Mouse (Mus musculus) lung, embryonic 16.5 days (tissue): ENCODE data around the gene Chd9. TPM values are rescaled to one million over a fixed set of nuclear protein-coding genes. Genes with fewer than 3 reads are reported as not detected.
"Not testable (repeated sequence)": the region's sequence is repeated elsewhere in the genome, so short reads cannot be mapped to it uniquely, and the experiment has no call there.

Experiments
- ATAC-seq: fragments of 200-750 bp; cut with Nextera tagmentation; 2 replicates; pipeline ENCODE4 v1.8.0; 2017; ENCODE audit warnings: low read depth, mild to moderate bottlenecking, moderate library complexity
- H3K27ac ChIP-seq: fragments of 300-500 bp; sonication (generic); 2 replicates; pipeline ENCODE4 v1.5.1; 2014; ENCODE audit warnings: mild to moderate bottlenecking, control low read depth, low read length
- H3K27me3 ChIP-seq: fragments of 300-500 bp; sonication (generic); 2 replicates; pipeline ENCODE4 v1.6.1; 2014; ENCODE audit warnings: low read depth, low read length, mixed read lengths; ENCODE audit not compliant: control insufficient read depth, insufficient read depth
- H3K36me3 ChIP-seq: fragments of 300-500 bp; sonication (generic); 2 replicates; pipeline ENCODE4 v1.6.1; 2014; ENCODE audit warnings: low read length; ENCODE audit not compliant: control insufficient read depth, insufficient read depth
- H3K4me1 ChIP-seq: fragments of 300-500 bp; sonication (generic); replicated peaks from 2 replicates; pipeline ENCODE4 v1.6.1; 2014; ENCODE audit warnings: low read length, mixed read lengths; ENCODE audit not compliant: control insufficient read depth, insufficient read depth
- H3K4me2 ChIP-seq: fragments of 300-500 bp; sonication (generic); 2 replicates; pipeline ENCODE4 v1.6.1; 2014; ENCODE audit warnings: low read depth, low read length, control low read depth
- H3K4me3 ChIP-seq: fragments of 300-500 bp; sonication (generic); 2 replicates; pipeline ENCODE4 v1.5.1; 2014; ENCODE audit warnings: mild to moderate bottlenecking, low read length, control low read depth
- H3K9ac ChIP-seq: fragments of 300-500 bp; sonication (generic); 2 replicates; pipeline ENCODE4 v1.6.1; 2014; ENCODE audit warnings: low read length, control low read depth
- H3K9me3 ChIP-seq: fragments of 300-500 bp; sonication (generic); 2 replicates; pipeline ENCODE4 v1.6.1; 2016; ENCODE audit warnings: low read length; ENCODE audit not compliant: control insufficient read depth
- WGBS: fragments of 180-500 bp; shearing (Covaris S2); extraction: QIAGEN DNeasy Blood & Tissue Kit; methylation state at CpG from one replicate; pipeline ENCODE4 v1.1.7; 2014; 5-methylcytosine and 5-hydroxymethylcytosine counted together
- polyA plus RNA-seq: library from polyadenylated mRNA; unstranded; fragments of >200 nt; fragmentation: Nextera tagmentation; extraction: Ambion mirVana; gene quantifications from 2 replicates; pipeline ENCODE4 v1.2.1, GENCODE M21; 2015

Chd9 gene
- polyA plus RNA-seq, 1 experiment from 2014 or later = 95.9 TPM

DNA sequence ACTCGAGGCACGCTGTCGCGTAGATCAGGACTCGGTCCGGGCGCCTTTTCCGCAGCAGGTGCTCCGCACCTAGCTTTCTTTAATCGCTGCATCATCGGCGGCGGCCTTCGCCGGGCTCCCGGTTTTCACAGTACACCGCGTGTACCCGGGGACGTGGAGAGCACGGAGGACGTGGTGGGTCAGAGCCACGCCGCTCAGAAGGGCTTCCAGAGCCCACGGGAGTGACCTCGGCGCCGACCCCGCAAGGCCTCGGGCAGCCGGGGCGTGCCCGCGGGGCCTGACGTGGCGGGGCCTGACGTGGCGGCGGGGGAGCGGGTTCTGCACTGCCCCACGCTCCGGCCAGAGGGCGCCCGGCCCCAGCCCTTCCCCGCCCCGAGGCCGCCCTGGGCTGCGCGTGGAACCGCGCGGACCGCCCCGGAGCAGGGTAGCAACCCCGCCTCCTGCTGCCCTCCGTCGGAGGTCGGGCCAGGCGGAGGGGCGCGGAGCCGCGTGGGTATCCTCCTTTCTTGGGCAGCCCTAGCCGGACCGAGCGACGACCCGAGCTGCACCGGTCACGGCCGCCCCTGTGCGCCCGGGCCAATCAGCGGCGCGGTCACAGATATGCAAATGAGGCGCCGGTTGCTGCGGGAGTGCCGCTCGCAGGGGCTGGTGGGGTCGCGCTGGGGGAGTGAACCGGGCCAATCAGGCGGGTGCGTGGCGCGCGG is 79.8 kb downstream of the Chd9 start:
- Histone ChIP-seq H3K27ac (peak overlapping the region; percentile 91), H3K9me3 (no peaks in the 10 kb centered on the region), H3K36me3 (no peaks in the 10 kb centered on the region), H3K4me3 (peak overlapping the region; percentile 83), H3K4me1 (peaks cover 2% of the 10 kb centered on the region; the same call in 1 of the 2 replicates), H3K27me3 (no peaks in the 10 kb centered on the region), H3K9ac (peak overlapping the region; percentile 77), H3K4me2 (peak overlapping the region; percentile 98)
- WGBS = under 1% methylated on average over 54 of the region's 89 CpGs
- peak; percentile 99 for ATAC-seq

DNA sequence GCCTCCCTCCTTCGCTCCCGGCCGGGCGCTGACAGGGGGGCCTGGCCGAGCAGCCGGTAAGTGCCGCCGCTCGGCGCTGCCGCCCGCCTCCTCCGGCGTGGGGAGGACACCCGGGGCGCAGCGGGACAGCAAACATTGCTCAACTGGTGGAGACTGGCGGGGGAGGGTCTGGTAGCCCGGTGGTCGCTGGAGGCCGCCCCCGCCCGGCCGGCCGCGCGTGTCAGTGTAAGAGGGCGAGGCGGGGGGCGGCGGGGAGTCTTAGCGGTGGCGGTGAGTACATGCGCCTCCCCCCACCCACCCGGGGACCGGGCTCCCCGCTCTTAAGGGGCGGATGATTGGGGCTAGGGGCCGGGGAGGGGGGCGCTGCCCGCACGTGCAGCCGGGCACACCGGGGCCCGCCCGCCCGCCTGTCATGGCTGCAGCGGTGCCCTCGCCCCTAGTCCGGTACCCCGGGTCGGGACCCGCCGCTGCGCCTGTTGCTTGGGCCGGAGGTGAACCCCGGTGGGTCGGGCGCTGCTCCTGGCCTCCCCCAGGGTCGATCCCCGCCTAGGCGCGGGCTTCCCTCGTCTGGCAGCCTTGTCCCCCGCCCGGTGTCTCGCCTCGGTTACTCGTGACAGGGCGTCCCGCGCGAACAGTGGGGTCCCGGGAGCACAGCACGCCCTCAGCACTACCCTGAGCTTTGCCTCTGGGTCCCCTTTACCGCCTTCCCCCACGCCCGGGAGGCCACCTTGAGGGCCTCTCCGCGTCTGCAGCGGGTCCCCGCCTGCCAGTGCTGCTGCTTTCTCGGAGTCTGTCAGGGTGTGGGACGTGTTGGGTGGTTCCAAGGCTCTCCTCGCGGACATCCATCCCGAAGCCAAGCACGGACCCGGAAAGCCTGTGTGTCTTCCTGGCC is 80.7 kb downstream of the Chd9 start:
- peak; percentile 37 for ATAC-seq
- H3K9ac ChIP-seq = peak overlapping the region; percentile 77
- under 1% methylated on average over 70 of the region's 89 CpGs for WGBS
- no peaks in the 10 kb centered on the region for H3K9me3 ChIP-seq
- H3K36me3 ChIP-seq = no peaks in the 10 kb centered on the region
- H3K4me1 ChIP-seq = peaks cover 2% of the 10 kb centered on the region; the same call in 1 of the 2 replicates
- H3K27me3 ChIP-seq = no peaks in the 10 kb centered on the region
- peak overlapping the region; percentile 70 for H3K27ac ChIP-seq
- peak overlapping the region; percentile 83 for H3K4me3 ChIP-seq
- peak overlapping the region; percentile 98 for H3K4me2 ChIP-seq

DNA sequence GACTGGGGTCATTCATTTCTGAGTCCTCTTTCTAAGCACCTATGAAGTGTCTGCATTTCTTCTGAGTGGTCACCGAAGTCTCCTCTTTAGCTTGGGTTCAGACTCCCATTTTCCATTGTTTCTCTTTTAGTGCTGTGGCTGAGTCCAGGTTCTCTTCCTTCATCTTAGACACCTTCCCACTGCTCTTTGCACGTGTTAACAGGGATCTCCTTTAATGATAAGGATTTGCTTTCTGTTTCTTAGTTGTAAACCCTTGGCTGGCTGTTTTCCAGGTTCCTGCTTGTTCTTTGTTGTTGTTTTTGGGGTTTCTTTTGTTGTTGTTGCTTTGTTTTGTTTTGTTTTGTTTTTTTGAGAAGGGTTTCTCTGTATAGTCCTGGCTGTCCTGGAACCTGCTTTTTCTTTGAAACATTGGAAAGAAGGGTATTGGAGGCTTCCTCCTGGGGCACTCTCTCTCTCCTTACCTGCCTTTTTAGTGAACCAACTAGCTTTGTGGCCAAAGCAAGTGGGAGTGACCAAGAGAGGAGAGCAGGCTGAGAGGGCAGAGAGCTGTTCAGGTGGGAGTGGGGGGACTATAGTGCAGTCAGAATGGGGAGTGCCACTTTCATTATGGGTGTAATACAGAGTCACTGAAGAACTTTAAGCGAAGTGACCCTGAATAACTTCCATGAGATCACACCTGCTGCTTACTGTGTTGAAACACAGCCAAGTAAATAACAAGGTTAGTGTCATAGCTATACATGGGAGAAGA is 95.2 kb downstream of the Chd9 start:
- Histone ChIP-seq H3K27me3 (no peaks in the 10 kb centered on the region), H3K27ac (no peak overlapping the region), H3K4me2 (no peak overlapping the region), H3K4me3 (no peak overlapping the region), H3K9ac (no peak overlapping the region), H3K36me3 (no peaks in the 10 kb centered on the region), H3K9me3 (no peaks in the 10 kb centered on the region), H3K4me1 (no peaks in the 10 kb centered on the region)
- 63% methylated on average over 3 of the region's 3 CpGs for WGBS
- no peak for ATAC-seq

DNA sequence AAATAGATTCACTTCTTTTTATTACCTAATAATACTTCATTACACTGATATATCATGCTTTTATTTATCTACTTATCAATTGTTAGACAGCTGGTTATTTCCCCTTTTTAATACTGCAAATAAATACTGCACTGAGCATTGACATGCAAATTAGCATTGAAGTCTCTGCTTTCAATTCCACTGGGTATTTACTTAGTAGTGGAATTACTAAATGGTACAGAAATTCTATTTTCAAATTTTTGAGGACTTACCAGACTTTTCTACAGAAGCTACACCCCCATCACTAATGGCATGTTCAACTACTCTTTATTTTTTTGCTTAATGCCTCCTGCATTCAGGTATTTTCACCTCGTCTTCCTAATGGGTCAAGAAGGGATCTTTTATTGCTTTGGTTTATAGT is 100.3 kb downstream of the Chd9 start:
- H3K4me1 ChIP-seq = no peaks in the 10 kb centered on the region
- no peaks in the 10 kb centered on the region for H3K36me3 ChIP-seq
- H3K4me2 ChIP-seq = no peak overlapping the region
- WGBS = 92% methylated on average over 1 of the region's 1 CpGs
- no peak overlapping the region for H3K27ac ChIP-seq
- H3K9me3 ChIP-seq = no peaks in the 10 kb centered on the region
- H3K9ac ChIP-seq = no peak overlapping the region
- H3K27me3 ChIP-seq = no peaks in the 10 kb centered on the region
- ATAC-seq = no peak
- no peak overlapping the region for H3K4me3 ChIP-seq

DNA sequence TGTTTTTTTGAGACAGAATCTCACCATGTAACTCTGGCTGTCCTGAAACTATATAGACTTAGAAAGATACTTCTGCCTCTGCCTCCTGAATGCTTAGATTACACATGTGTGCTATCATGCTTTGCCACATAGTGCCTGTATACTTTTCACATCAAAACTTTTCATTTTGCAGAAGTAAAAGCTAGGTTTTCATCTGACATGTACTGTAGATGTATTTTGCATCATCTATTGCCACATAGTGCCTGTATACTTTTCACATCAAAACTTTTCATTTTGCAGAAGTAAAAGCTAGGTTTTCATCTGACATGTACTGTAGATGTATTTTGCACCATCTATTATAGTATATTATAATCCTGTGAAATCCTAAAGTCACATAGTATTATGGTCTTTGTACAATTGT is 102.0 kb downstream of the Chd9 start:
- not testable (repeated sequence) for H3K27ac ChIP-seq, H3K4me1 ChIP-seq, H3K9me3 ChIP-seq, H3K36me3 ChIP-seq, H3K9ac ChIP-seq, H3K4me3 ChIP-seq, H3K4me2 ChIP-seq, H3K27me3 ChIP-seq, ATAC-seq

DNA sequence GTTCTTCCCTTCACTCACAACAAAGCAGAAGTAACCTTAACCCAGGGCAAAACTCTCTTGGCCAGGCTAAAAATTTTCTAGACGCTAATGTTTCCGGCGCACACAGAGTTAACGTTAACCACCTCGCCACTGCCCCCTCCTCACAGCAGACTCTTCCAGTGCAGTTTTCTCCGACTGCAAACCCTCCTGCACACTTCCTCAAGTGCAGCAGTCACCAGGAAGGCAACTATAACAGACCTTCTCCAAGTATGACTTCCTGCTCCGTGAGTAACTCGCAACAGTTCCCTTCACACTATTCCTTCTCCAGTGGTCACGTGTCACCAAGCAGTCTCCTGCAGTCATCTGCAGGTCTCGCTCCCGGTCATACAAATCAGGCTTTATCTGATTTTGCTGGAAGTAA is 104.8 kb downstream of the Chd9 start:
- Histone ChIP-seq H3K36me3 (no peaks in the 10 kb centered on the region; the same call in 1 of the 2 replicates), H3K4me1 (no peaks in the 10 kb centered on the region), H3K27me3 (no peaks in the 10 kb centered on the region), H3K9me3 (no peaks in the 10 kb centered on the region), H3K4me2 (no peak overlapping the region), H3K4me3 (no peak overlapping the region), H3K9ac (no peak overlapping the region), H3K27ac (no peak overlapping the region)
- no peak; the same call in 1 of the 2 replicates for ATAC-seq
- WGBS = 34% methylated on average over 11 of the region's 11 CpGs

DNA sequence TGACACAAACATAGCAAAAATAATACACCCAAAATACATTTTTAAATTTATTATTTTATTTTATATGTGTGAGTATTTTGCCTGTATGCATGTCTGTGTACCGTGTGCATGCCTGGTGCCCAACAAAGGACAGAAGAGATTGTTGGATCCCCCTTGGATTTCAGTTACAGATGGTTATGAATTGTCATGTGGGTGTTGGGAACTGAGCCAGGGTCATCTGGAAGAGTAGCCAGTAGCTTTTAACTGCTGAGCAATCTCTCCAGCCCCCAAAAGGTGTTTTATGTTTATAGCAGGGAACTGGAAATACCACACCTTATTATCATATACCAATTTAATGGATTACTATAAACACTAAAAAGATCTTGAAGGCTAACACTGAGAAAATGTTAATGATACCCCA is 106.6 kb downstream of the Chd9 start:
- H3K27me3 ChIP-seq = no peaks in the 10 kb centered on the region
- no peaks in the 10 kb centered on the region for H3K4me1 ChIP-seq
- no peaks in the 10 kb centered on the region; the same call in 1 of the 2 replicates for H3K36me3 ChIP-seq
- H3K4me2 ChIP-seq = no peak overlapping the region
- no peak overlapping the region for H3K4me3 ChIP-seq
- 78% methylated on average over 1 of the region's 1 CpGs for WGBS
- no peaks in the 10 kb centered on the region for H3K9me3 ChIP-seq
- H3K27ac ChIP-seq = no peak overlapping the region
- no peak overlapping the region for H3K9ac ChIP-seq
- no peak for ATAC-seq

DNA sequence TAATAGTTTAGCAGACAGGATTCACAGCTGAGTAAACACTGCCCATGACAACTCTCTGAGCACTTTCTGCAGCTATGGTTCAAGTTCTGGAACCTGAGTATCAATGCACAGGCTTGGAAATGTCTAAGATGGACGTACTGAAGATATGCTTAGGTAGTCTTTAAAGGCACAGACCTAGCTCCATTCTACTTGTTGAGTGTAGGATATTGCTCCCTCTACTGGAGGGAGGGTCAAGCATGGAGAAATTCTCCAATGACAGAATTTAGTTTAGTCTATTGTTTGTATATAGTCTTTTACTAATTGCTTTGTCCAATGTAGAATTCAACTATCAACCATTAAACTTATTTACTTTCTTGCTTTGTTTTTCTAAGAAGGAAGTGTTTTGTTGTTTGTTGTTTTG is 108.7 kb downstream of the Chd9 start:
- Histone ChIP-seq H3K4me2 (no peak overlapping the region), H3K9me3 (no peaks in the 10 kb centered on the region), H3K9ac (no peak overlapping the region), H3K27ac (no peak overlapping the region), H3K4me1 (no peaks in the 10 kb centered on the region), H3K27me3 (no peaks in the 10 kb centered on the region), H3K36me3 (no peaks in the 10 kb centered on the region; the same call in 1 of the 2 replicates), H3K4me3 (no peak overlapping the region)
- 31% methylated on average over 1 of the region's 1 CpGs for WGBS
- ATAC-seq = no peak
